Mouse (Mus musculus): ENCODE measurements around the gene Fam83f. TPM values are rescaled to one million over a fixed set of nuclear protein-coding genes. Genes with fewer than 3 reads are reported as not detected.
A peak's percentile ranks its signal among the peaks of the same experiment; 100 is the strongest.
"Not testable (repeated sequence)": the region's sequence is repeated elsewhere in the genome, so short reads cannot be mapped to it uniquely, and the experiment has no call there.

Gene Fam83f
- polyA plus RNA-seq, 1 experiment from 2014 or later: 2.9 TPM

DNA sequence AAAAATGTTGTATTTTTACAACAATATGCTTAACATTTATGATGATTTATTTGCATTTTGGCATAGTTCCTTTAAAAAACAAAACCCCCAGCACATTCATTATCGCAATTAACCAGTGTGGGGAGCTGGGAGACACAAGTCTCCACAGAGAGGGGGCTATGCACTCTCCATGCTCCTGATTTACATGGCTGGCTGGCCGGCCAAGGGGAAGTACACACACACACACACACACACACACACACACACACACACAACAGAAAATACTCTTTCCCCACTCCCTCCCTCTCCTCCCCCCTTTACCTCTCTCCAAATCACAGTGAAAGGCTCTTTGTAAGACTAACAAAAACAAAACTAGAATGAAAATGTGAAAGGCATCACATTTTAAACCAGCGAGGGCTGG is 50.7 kb downstream of the Fam83f start:
- no peaks in the 10 kb centered on the region for H3K36me3 ChIP-seq (ENCODE audit: control insufficient read depth, insufficient read depth, low read length)
- peak; percentile 76; the same call in 1 of the 2 replicates for ATAC-seq (ENCODE audit: low FRiP score, low TSS enrichment)
- no peak overlapping the region for H3K4me3 ChIP-seq (ENCODE audit: low read length)
- H3K27ac ChIP-seq (ENCODE audit: low read depth, low read length): peak overlapping the region; percentile 62; the same call in 1 of the 2 replicates
- no peaks in the 10 kb centered on the region for H3K9me3 ChIP-seq (ENCODE audit: control insufficient read depth, low read length)
- no peak overlapping the region for H3K9ac ChIP-seq (ENCODE audit: low read depth, low read length)
- H3K27me3 ChIP-seq (ENCODE audit: control insufficient read depth, insufficient read depth, low read length): no peaks in the 10 kb centered on the region
- H3K4me2 ChIP-seq (replicated peaks; ENCODE audit: low read depth, low read length): no peak overlapping the region
- H3K4me1 ChIP-seq (ENCODE audit: control insufficient read depth, insufficient read depth, low read length): peaks cover 16% of the 10 kb centered on the region
- WGBS: 36% methylated on average over 3 of the region's 3 CpGs

DNA sequence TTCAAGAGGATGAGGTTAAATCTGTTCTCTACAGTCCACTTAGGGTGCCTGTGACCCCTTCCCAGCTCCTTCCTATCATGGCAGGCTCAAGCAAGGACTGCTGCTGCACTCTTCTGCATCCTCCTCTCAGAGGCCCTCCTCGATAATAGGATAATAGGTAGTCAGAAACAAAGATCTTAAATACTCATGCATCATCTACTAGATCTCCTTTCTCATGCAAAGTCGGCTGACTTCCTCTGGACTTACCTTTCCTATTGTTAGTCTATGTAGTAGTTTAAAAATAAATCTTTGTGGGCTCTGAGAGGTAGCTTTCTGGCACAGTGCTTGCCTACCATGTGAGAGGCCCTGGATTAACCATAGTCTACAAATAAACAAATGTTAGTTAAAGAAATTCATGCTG is 57.8 kb downstream of the Fam83f start:
- ATAC-seq (ENCODE audit: low FRiP score, low TSS enrichment): no peak
- WGBS: 81% methylated on average over 2 of the region's 2 CpGs
- no peak overlapping the region for H3K27ac ChIP-seq (ENCODE audit: low read depth, low read length)
- H3K4me2 ChIP-seq (replicated peaks; ENCODE audit: low read depth, low read length): no peak overlapping the region
- H3K27me3 ChIP-seq (ENCODE audit: control insufficient read depth, insufficient read depth, low read length): no peaks in the 10 kb centered on the region
- no peak overlapping the region for H3K4me3 ChIP-seq (ENCODE audit: low read length)
- peaks cover 13% of the 10 kb centered on the region; the same call in 1 of the 2 replicates for H3K4me1 ChIP-seq (ENCODE audit: control insufficient read depth, insufficient read depth, low read length)
- H3K9me3 ChIP-seq (ENCODE audit: control insufficient read depth, low read length): no peaks in the 10 kb centered on the region
- H3K9ac ChIP-seq (ENCODE audit: low read depth, low read length): no peak overlapping the region
- no peaks in the 10 kb centered on the region for H3K36me3 ChIP-seq (ENCODE audit: control insufficient read depth, insufficient read depth, low read length)

DNA sequence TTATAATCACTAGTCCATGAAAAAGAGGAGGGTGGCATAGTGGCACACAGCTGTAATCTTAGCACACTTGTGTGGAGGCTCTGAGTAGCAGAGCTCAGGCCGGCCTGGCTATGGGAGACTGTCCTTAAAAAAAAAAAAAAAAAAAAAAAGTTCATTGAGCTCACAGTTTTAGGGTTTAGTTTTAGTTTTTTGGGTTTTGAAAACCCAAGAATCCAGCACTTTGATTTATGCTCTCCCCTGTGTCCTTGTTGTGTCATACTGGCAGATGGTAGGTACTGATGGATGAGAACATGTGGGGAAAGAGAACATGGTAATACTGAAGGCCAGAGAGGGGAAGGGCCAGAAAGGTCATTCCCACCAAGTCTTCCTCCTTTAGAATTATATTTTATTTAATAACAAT is 59.4 kb downstream of the Fam83f start:
- no peak overlapping the region for H3K9ac ChIP-seq (ENCODE audit: low read depth, low read length)
- ATAC-seq (ENCODE audit: low FRiP score, low TSS enrichment): no peak
- no peaks in the 10 kb centered on the region for H3K27me3 ChIP-seq (ENCODE audit: control insufficient read depth, insufficient read depth, low read length)
- H3K4me2 ChIP-seq (replicated peaks; ENCODE audit: low read depth, low read length): no peak overlapping the region
- no peak overlapping the region for H3K4me3 ChIP-seq (ENCODE audit: low read length)
- H3K9me3 ChIP-seq (ENCODE audit: control insufficient read depth, low read length): no peaks in the 10 kb centered on the region
- no peaks in the 10 kb centered on the region for H3K36me3 ChIP-seq (ENCODE audit: control insufficient read depth, insufficient read depth, low read length)
- 65% methylated on average over 1 of the region's 1 CpGs for WGBS
- peaks cover 13% of the 10 kb centered on the region; the same call in 1 of the 2 replicates for H3K4me1 ChIP-seq (ENCODE audit: control insufficient read depth, insufficient read depth, low read length)
- no peak overlapping the region for H3K27ac ChIP-seq (ENCODE audit: low read depth, low read length)

DNA sequence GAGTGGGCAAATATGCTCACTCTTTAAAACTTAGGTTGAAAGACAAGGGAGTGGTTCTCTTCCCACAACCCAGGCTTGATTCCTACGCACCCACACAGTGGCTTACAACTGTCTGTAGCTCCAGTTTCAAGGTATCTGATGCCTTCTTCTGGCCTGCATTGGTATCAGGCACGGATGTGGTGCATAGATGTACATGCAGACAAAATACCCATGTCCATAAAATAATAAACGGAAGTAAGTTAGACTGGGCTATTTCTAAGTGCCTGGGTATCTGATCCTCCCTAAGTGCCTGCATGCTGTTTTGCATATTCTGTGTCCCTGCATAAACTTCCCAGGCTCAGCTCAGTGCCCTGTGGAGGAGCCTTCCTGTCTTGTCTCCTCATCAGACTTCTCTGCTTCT is 59.9 kb downstream of the Fam83f start:
- ATAC-seq (ENCODE audit: low FRiP score, low TSS enrichment): no peak
- Histone ChIP-seq H3K4me2 (replicated peaks; ENCODE audit: low read depth, low read length) (no peak overlapping the region), H3K27ac (ENCODE audit: low read depth, low read length) (peak overlapping the region; percentile 32; the same call in 1 of the 2 replicates), H3K4me3 (ENCODE audit: low read length) (no peak overlapping the region), H3K36me3 (ENCODE audit: control insufficient read depth, insufficient read depth, low read length) (no peaks in the 10 kb centered on the region), H3K9ac (ENCODE audit: low read depth, low read length) (no peak overlapping the region), H3K4me1 (ENCODE audit: control insufficient read depth, insufficient read depth, low read length) (peaks cover 13% of the 10 kb centered on the region; the same call in 1 of the 2 replicates), H3K27me3 (ENCODE audit: control insufficient read depth, insufficient read depth, low read length) (no peaks in the 10 kb centered on the region), H3K9me3 (ENCODE audit: control insufficient read depth, low read length) (no peaks in the 10 kb centered on the region)
- 56% methylated on average over 3 of the region's 3 CpGs for WGBS

DNA sequence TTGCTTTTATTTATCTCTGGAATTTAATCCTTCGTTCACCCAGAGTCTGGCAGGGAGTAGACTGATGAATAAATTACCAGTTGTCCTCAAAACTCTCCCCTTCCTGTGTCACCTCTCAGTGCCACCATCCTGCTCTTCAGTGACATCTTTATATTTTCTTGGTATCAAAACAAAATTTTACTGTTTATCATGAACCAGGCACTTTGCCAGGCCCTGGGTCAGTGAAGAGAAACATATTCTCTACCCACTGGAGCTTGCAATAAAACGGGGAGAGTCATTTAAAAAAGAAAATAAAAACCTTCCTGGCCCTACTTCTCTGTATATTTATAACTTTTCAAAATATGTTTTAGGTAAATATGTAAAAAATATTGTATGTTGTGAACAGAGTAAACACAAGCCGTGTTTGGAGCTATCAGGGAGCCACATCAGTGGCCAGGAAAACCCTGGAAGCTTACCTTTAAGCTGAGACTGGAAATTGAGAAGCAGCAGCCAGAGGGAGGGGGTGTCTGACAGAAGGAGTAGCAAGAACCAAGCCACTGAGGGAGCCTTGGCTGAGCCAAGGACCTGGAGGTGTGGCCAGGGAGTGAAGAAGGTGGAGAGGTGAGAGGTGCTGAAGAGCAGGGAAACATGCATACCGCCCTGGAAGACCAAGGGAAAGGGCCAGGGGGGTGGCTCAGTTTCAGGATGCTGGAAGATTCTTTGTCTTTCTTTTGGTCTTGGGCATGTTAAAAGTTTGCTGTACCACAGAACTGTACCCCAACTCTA is 60.8 kb downstream of the Fam83f start:
- peak; percentile 24; the same call in 1 of the 2 replicates for ATAC-seq (ENCODE audit: low FRiP score, low TSS enrichment)
- H3K27ac ChIP-seq (ENCODE audit: low read depth, low read length): no peak overlapping the region
- no peaks in the 10 kb centered on the region for H3K27me3 ChIP-seq (ENCODE audit: control insufficient read depth, insufficient read depth, low read length)
- H3K9me3 ChIP-seq (ENCODE audit: control insufficient read depth, low read length): no peaks in the 10 kb centered on the region
- H3K4me1 ChIP-seq (ENCODE audit: control insufficient read depth, insufficient read depth, low read length): peaks cover 13% of the 10 kb centered on the region; the same call in 1 of the 2 replicates
- 18% methylated on average over 4 of the region's 4 CpGs for WGBS
- no peak overlapping the region for H3K4me3 ChIP-seq (ENCODE audit: low read length)
- H3K4me2 ChIP-seq (replicated peaks; ENCODE audit: low read depth, low read length): no peak overlapping the region
- H3K9ac ChIP-seq (ENCODE audit: low read depth, low read length): no peak overlapping the region
- H3K36me3 ChIP-seq (ENCODE audit: control insufficient read depth, insufficient read depth, low read length): no peaks in the 10 kb centered on the region

DNA sequence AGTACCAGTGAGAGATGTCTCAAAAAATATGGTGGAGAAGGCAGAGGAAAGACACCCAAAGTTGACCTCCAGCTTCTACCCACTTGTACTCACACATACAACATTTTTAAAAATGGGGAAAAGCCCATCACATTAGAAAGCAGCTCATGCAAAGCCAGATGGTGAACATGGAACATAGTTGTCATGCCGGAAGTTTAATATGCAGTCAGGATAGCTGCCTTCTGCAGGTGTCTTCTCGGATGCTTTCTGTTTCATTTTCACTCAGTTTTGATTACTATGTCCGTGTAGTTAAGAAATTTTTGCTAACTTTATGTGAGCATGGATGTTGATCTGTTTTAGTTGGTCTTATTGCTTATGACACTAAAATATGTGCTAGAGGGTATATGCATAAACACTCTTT is 63.7 kb downstream of the Fam83f start:
- H3K4me1 ChIP-seq (ENCODE audit: control insufficient read depth, insufficient read depth, low read length): peaks cover 13% of the 10 kb centered on the region; the same call in 1 of the 2 replicates
- H3K36me3 ChIP-seq (ENCODE audit: control insufficient read depth, insufficient read depth, low read length): no peaks in the 10 kb centered on the region
- no peaks in the 10 kb centered on the region for H3K27me3 ChIP-seq (ENCODE audit: control insufficient read depth, insufficient read depth, low read length)
- H3K9me3 ChIP-seq (ENCODE audit: control insufficient read depth, low read length): no peaks in the 10 kb centered on the region
- ATAC-seq (ENCODE audit: low FRiP score, low TSS enrichment): no peak
- no peak overlapping the region for H3K9ac ChIP-seq (ENCODE audit: low read depth, low read length)
- WGBS: 92% methylated on average over 3 of the region's 3 CpGs
- no peak overlapping the region for H3K4me2 ChIP-seq (replicated peaks; ENCODE audit: low read depth, low read length)
- no peak overlapping the region for H3K27ac ChIP-seq (ENCODE audit: low read depth, low read length)
- no peak overlapping the region for H3K4me3 ChIP-seq (ENCODE audit: low read length)

DNA sequence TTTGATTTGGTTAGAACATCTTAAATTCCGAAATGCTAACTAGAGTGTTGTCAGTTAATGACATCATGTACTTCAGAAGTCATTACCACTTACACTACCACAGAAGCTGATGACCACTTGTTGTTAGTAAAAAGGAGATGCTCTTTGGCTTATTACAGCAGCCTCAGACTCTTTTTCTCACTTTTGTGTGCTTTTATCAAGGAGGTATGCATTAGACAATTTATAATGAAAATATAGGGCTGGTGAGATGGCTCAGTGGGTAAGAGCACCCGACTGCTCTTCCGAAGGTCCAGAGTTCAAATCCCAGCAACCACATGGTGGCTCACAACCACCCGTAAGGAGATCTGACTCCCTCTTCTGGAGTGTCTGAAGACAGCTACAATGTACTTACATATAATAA is 64.1 kb downstream of the Fam83f start:
- not testable (repeated sequence) for H3K9ac ChIP-seq (ENCODE audit: low read depth, low read length); ATAC-seq (ENCODE audit: low FRiP score, low TSS enrichment); H3K36me3 ChIP-seq (ENCODE audit: control insufficient read depth, insufficient read depth, low read length); H3K27me3 ChIP-seq (ENCODE audit: control insufficient read depth, insufficient read depth, low read length); H3K9me3 ChIP-seq (ENCODE audit: control insufficient read depth, low read length); H3K27ac ChIP-seq (ENCODE audit: low read depth, low read length); H3K4me3 ChIP-seq (ENCODE audit: low read length); H3K4me2 ChIP-seq (replicated peaks; ENCODE audit: low read depth, low read length)
- WGBS: 97% methylated on average over 3 of the region's 4 CpGs
- peaks cover 13% of the 10 kb centered on the region; the same call in 1 of the 2 replicates for H3K4me1 ChIP-seq (ENCODE audit: control insufficient read depth, insufficient read depth, low read length)

DNA sequence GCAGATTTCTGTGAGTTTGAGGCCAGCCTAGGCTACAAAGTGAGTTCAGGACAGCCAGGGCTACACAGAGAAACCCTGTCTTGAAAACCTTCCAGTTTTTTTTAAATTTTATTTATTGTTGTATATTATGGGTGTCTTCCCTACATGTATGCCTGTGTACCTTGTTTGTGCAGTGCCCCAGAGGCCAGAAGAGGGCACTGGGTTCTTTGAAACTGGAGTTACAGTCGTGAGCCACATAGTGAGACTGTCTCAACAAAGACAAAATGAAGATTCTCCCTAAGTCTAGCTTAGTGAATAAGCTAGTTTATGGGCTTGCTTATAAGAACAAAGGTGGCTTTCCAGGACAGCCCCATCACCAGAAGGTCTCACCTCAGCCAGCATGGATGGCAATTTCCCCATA is 64.9 kb downstream of the Fam83f start:
- Histone ChIP-seq H3K27me3 (ENCODE audit: control insufficient read depth, insufficient read depth, low read length) (no peaks in the 10 kb centered on the region), H3K27ac (ENCODE audit: low read depth, low read length) (no peak overlapping the region), H3K9ac (ENCODE audit: low read depth, low read length) (no peak overlapping the region), H3K36me3 (ENCODE audit: control insufficient read depth, insufficient read depth, low read length) (no peaks in the 10 kb centered on the region), H3K4me2 (replicated peaks; ENCODE audit: low read depth, low read length) (no peak overlapping the region), H3K4me1 (ENCODE audit: control insufficient read depth, insufficient read depth, low read length) (peaks cover 12% of the 10 kb centered on the region; the same call in 1 of the 2 replicates), H3K9me3 (ENCODE audit: control insufficient read depth, low read length) (no peaks in the 10 kb centered on the region), H3K4me3 (ENCODE audit: low read length) (no peak overlapping the region)
- no peak for ATAC-seq (ENCODE audit: low FRiP score, low TSS enrichment)
- WGBS: 39% methylated on average over 1 of the region's 1 CpGs

DNA sequence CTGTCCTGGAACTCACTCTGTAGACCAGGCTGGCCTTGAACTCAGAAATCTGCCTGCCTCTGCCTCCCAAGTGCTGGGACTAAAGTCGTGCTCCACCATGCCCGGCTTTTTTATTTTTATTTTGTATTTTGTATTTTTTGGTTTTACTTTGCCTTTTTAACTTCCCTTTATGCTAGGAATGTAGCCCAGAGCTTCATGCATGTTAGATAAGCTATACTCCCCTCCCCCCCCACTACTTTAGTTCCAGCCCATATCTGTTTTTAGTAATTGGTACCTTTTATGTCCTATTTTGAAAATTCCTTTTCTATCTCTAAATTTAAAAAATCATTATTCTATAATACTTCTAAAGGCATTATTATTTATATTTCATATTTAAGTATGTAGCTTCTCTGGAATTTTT is 66.6 kb downstream of the Fam83f start:
- no peak overlapping the region for H3K27ac ChIP-seq (ENCODE audit: low read depth, low read length)
- no peak overlapping the region for H3K4me2 ChIP-seq (replicated peaks; ENCODE audit: low read depth, low read length)
- H3K4me3 ChIP-seq (ENCODE audit: low read length): no peak overlapping the region
- WGBS: 87% methylated on average over 2 of the region's 2 CpGs
- ATAC-seq (ENCODE audit: low FRiP score, low TSS enrichment): no peak
- no peaks in the 10 kb centered on the region for H3K27me3 ChIP-seq (ENCODE audit: control insufficient read depth, insufficient read depth, low read length)
- H3K9me3 ChIP-seq (ENCODE audit: control insufficient read depth, low read length): no peaks in the 10 kb centered on the region
- no peaks in the 10 kb centered on the region for H3K36me3 ChIP-seq (ENCODE audit: control insufficient read depth, insufficient read depth, low read length)
- H3K4me1 ChIP-seq (ENCODE audit: control insufficient read depth, insufficient read depth, low read length): no peaks in the 10 kb centered on the region
- no peak overlapping the region for H3K9ac ChIP-seq (ENCODE audit: low read depth, low read length)
